Mouse (Mus musculus) lung, postnatal 14 days (tissue): Measurements from ENCODE around the gene Ralgps2.
A peak's percentile ranks its signal among the peaks of the same experiment; 100 is the strongest.

ENCODE experiments used
- DNase-seq: peaks from one replicate; pipeline ENCODE4 v3.0.0; 2021

Ralgps2 gene

GRCm38 (mm10) chr1:156801276-156801675, 138.2 kb downstream of the Ralgps2 start:
- DNase-seq, result no peak

DNA sequence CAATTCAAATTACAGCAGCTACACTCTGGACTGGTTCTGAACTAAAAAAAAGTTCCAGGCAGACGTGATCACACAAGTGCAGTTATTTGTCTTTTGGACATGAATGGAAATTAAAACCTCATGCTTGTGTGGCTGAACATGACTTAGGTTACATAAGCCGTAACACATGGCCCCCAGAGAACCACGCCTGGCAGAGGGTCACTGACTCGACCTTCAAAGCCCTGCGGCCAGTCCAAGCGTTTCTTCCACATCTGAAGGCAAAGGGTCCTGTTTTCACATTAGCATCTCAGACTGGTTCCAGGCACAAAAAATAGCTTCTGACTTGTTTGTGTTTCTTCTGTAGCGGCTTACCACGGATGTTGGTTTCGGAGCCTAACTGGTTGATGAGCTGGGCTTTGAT, 143.2 kb downstream of the Ralgps2 start:
- no peak for DNase-seq

DNA sequence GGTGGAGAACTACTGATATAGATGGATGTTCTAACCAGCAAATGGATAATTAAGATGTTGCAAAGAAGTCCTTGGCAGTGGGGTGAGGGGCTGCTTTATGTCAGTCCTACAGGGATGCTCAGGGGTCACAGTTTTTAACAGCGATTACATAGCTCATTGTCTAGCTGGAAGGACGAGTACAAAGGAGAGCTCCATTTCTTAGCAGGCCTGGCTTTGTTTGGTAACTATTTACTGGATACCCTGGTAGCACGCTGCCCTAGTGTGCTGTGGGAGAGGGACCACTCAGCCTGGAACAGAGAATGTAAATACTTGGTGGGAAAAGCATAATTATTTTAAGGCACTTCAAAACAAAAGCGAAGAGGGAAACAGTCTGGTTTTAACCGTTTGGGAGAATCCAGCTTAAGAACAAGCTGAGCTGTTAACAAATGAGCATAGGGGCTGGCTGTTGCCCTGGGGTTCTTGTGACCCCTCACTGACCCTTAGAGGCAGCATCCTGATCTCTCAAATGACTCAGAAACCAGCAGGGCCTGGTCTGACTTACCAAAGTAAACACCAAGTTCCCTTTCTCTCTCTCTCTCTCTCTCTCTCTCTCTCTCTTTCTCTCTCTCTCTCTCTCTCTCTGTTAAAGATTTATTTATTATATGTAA, 149.5 kb downstream of the Ralgps2 start:
- no peak for DNase-seq

DNA sequence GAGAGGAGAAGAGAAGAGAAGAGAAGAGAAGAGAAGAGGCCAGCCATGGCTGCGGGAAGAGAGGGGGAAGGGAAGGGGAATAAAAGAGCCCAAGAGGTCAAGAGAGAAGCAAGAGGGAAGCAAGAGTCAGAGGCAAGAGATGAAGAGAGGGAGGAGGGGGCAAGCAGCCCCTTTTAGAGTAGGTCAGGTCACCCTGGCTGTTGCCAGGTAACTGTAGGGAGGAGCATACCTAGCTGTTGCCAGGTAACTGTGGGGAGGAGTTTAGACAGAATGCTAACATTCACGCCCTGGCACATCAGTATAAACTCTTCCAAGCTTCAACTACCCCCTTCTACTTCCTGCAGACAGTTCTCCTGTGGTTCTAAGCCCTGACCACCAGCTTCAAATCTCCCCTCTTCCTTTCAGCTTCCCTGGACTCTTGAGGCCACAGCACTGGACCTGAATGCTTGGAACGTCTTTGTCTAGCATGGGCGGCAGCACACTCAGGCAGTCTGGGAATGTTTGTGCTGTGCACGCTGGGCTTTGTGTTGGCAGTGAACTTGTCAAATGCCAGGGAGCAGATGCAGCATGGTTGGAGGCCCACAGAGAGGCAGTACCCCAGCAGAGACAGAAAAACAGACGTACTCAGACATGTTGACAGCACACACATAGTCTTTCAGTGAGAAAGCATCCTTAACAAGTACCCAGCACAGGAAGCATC, 152.1 kb downstream of the Ralgps2 start:
- no peak for DNase-seq

DNA sequence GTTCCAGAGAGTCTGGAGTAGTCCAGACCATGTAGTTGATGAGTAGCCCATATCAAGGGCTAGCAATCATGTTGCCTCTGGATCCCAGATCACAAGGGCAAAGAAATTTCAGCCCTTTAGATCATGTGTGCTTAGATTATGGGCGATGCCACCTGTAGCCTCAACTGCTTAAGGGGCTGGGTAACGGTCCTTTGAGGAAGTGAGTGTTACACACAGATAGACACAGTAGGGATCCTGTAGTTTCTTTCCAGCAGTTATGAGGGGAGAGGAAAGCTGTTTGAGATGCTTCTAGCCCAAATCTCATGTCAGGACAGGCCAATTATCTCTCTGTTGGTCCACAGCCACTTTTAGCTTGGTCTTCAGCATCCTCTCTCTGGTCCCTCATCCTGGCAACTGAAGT, 153.4 kb downstream of the Ralgps2 start:
- no peak for DNase-seq

GRCm38 (mm10) chr1:156784974-156785373, 154.5 kb downstream of the Ralgps2 start:
- DNase-seq, result no peak

- no peak for DNase-seq
These were observed 155.3 kb downstream of the Ralgps2 start for GRCm38 (mm10) chr1:156784116-156784515.

DNA sequence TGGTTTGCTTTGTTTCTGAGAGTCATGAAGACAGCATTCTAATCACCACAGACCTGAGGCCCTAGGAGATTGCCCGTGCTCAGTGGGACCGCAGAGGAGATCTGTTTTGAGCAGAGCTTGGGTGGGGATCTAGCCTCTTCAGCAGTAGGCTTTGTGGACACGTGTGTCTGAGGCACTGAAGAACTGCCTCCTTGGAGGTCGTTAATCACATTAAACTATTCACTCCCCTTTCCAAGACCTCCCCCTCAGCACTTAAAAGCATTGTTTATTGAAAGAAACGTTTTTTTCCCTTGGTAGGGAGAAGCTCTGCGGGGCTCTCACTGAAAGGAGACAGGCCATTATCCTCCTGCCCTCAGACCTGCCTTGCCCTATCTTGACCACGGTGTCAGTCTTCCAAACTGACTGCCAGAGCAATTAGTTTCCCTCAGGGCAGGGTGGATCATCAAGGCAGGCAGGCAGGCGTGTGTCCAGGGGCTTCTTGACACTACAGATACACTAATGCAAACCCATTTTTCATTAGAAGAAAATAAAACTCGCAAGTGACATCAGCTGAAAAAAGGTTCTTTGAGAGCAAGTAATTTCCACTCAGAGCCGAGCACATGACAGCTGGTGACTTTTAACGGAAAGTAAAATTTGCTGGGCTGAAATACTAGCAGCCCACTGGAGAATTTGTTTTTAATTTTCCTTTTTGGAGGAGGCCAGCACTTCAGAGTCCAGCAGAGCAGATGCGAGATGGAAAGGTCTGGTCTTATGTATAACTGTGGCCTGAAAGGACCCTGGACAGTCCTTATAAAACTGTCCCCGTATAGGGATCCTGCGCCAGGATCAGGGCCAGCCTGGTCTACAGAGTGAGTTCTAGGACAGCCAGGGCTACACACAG, 157.2 kb downstream of the Ralgps2 start:
- no peak for DNase-seq

DNA sequence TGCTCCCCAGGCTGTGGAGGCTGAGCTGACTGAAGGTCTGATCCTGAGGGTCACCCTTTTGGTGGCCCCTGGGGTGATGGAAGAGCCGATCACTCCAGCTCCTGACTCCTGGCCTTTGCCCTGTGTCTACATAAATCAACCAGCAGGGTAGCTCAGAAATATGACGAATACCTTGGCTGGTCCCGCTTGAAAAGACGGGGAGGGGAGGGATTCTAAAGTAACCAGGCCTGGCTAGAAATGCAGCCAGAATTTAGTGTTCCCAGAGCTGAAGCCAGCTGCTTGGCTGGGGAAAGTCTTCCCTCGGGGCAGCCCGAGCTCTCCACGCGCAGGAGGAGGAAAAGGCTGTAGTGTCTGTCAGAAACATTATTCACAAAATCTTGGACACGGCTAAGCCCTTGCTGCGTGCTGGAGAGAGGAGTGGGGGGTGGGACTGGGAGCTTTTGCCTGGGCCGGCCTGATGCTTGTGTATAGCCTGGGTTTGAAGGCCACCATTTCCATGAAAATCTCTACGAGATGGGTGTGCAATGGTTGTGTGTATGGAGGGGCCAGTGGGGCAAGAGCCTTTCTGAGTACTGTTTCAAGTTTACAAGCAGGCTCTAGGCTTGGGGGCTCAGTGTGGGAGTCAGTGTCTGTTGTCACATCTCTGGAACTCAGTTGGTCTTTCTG, 158.2 kb downstream of the Ralgps2 start:
- peak; percentile 37 for DNase-seq

DNA sequence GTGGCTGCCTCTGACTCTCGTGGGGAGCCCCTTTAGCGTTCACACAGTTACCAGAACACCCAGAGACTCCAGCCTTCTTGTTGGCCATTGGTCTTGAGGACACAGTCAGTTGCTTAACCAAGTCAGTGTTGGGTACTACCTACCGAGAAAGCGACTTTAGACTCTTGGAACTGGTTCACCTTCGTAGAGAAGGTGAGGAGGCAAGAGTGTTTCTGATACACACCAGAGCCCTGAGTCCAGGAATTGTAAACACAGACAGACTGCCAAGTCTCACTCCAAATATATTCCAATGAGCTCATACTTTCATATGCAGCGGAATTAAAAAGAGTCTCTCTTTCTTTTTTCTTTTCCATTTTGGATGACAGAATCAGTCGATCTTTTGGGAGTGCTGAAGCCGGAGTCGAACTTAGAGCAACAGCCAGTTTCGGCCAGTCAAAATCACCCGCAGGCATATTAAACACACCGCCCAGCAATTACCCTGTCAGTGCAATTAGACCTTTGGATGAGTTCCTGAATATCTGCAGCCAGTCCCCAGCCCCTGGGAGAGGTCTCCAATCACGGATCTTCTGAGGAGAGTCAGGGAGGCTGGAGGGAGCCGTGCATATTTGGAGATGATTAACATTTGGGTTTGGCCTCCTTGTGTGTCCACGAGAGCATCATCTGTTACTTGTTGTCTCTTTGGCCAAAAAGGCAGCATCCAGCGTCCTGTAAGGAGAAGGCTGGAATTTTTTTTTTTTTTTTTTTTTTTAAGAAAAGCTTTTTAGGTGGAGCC, 159.0 kb downstream of the Ralgps2 start:
- no peak for DNase-seq

DNA sequence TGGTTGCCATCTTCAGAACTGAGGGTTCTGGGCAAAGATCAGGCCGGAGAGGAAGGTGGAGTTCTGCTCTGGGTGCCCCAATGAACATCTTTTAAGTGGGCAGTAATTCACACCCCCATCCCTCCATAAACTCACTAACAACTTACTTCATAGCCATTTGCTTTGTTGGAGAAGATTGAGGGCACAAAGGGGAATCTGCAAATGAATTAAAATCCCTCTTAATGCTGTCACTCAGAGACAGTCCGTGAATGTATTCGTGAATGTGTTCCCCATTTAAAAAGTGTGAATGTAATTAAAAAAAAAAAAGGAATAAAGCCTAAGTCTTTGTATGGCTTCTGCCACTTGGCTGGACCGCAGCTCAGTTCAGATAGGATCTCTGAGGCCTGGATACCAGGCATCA, 159.8 kb downstream of the Ralgps2 start:
- DNase-seq, result no peak

- no peak for DNase-seq
These were observed 160.4 kb downstream of the Ralgps2 start for GRCm38 (mm10) chr1:156778977-156779376.

DNA sequence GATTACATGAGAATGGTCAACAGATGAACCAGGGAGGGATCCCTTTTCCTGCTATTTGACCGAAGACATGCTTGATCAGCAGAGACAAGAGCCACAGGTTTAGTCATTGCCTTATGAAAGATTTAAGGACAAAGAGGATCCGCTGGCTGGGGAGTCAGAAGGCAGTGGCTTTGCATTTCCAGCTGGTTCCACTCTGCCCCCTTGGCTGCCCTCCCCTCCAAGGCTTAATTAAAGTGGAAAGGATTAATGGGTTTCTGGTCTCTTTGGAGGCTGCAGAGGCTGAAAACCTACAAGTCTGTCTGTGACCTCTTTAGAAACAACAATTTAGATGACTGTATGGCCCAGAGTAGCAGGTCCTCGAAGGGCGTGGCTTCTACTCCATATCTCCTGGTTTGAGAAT, 161.5 kb downstream of the Ralgps2 start:
- no peak for DNase-seq

DNA sequence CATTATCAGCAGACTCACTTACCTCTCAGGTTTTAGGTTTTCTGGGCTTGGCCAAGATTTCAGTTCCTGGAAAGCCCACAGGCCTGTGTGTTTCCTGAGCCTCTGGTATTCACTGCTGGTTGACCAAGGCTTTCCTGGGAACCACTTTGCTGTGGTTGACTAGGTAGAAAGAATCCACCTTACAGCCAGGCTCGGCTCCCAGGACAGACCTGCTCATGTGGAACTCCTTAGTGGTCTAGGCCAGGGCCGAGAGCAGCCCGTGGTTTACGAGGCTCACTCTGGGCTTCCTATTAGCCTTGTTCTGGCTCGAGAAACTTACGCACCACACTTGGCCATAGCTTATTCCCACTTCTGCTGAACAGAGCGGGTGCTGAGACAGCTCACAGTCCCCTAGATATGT, 163.4 kb downstream of the Ralgps2 start:
- no peak for DNase-seq

DNA sequence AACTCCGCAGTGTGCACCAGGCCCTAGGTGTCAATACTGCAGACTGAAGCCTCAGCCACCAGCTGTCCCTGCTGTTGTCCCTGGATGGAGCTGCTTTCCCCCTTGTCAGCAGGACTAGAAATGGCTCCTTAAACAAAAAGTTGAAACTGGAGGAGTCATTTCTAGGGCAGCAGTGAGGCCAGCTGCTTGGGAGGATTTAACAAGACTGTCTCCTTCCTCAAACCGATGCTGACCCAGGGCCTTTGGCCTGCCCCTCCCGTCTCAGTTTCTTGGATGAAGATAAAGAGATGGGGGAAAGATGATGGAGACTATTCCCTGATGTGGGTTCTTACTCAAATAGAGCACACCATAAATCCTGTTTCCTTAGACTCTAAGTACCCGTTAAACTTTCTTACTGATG, 164.2 kb downstream of the Ralgps2 start:
- DNase-seq, result no peak

DNA sequence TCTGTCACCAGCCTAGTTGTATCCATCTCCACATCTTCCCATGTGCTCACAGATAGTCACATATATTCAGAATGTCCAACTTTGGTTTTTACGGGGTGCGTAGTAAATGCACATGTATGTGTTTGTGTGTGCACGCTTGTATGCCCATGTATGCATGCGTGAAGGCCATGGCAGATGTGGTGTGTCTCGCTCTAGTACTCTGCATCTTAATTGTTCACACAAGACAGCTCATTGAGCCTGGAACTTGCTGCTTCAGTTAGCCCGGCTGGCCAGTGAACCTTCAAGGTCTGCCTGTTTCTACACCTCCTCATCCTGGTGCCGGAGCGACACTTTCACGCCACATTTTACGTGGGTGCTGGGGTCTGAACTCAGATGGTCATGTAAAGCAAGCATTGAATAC, 168.6 kb downstream of the Ralgps2 start:
- DNase-seq, result no peak

DNA sequence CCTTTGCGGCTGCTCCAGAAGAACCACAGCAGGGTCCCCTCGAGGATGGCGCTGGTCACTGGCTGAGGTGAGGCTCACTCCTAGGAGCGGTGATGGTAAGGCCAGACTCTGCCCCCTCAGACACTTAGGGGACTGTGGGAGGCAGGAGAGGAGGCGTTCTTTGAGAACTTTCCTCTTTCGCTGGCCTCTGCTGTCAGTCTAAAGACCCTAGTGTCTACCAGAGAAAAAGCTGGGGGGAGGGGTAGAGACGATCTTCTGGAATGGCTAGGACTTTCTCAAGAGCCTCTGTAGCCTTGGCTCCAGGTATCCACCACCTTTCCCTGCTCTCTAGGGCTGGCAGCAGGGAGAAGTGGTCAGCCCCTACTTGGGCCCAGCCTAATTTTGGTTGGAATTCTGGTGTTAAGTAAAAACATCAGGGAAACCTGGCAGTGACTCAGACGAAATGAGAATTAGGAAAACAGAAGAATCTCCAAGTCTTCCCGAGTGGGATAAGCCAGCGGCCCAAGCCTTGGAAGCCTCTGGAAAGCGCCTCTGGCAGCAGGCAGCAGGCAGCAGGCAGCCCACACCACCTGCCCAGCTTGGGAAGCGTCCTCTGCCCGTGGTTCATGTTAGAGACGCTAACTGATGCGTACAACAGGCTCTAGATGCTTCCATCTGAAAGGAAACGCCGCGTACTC, 169.7 kb downstream of the Ralgps2 start:
- no peak for DNase-seq

DNA sequence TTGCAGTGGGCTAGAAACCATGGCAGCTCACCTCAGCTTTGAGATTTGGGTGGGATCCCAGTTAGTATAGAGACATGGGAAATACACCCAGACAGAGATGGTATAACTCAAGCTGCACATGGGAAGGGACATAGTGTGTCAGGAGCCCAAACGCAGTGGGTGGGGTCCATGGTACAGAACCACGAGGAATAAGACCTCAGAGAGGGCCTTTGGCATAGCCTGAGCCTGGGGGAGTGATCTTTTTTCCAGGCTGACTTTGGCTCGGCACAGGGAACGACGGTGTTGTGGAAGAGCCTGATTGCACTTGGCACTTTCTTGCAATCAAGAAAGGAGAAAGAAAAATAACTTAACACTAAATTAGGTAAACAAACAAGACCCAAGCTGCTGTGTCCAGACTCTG, 170.3 kb downstream of the Ralgps2 start:
- DNase-seq, result no peak

DNA sequence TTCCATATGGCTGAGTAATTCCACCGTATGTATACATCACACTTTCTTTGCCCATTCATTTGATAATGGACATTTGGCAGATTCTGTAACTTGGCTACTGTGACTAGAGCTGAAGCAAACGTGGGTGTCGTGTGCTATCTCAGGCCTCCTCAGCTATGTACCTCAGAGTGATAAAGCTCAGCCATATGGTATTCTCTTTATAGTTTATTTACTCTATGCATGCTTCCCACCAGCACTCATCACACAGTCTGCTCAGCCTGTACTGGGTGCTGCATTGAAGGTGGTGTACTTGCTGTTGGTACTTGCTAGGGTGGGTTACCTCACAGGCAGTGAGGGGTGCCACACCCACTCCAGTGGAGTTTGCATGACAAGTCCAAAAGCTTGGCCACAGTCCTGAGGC, 174.1 kb downstream of the Ralgps2 start:
- no peak for DNase-seq

- no peak for DNase-seq
These were observed 174.8 kb downstream of the Ralgps2 start for GRCm38 (mm10) chr1:156764584-156764983.

- DNase-seq, result no peak
These were observed 176.1 kb downstream of the Ralgps2 start for GRCm38 (mm10) chr1:156763280-156763679.

DNA sequence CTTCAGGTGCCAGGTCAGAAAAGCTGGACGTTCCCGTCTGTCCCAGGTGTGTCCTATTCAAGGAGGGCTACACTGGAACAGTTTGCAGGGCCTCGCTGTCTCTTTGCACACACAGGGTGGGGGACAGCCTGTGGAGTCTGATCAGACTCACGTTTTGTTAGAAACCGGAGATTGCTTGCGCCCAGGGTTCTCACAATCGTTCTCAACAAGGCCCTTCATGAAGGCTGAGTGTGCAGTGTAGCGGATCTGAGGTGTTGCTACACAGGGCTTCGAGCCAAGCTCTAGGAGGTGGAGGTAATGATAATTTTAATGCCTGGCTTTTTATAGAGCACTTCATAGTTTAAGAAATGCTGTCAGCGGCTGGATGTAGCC, 178.0 kb downstream of the Ralgps2 start:
- peak; percentile 21 for DNase-seq
